Mouse (Mus musculus): ENCODE measurements around the gene Kctd21.

Kctd21 gene

GRCm38 (mm10) chr7:97347464-97347863 lies 15.3 kb downstream of the Kctd21 start:
- no peak for DNase-seq (ENCODE audit: low spot score in 2 of 2)

DNA sequence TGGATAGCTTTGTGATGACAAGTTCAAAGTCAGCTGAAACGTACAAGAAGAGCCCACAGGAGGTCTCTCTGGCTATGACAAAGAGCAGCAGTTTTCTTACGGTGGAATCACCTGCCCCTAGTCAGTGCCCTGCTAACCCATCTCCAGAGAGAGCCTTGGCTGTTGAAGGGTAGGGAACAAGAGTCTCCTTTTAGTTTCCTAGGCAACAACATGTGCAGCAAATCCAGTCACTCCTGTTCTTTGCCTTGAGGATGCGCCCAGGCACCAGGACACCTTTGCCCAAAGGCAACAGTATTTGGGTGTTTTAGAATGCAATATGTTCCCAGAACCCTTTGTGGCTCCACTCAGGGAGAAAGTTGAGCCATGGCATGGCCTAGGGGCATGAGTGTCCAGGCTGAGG lies 16.2 kb downstream of the Kctd21 start:
- DNase-seq (ENCODE audit: low spot score in 2 of 2): no peak

DNA sequence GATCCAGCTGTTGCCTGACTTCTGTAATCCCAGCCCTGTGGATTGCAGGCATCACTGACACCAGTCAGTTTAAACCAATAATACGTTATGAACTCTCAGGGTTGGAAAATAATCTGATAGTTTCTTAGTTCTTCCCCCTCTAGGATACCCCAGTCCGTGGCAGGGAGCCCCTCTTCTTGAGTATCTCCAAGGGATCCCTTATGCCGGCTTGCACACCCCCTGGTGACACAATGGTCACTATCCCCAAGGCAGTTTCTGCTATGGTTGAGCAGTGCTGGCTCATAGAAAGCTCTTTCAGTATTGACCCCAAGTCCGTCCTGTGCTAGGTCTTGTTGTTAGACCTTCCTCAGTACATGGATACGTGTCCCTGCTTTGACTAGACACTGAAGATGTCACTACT lies 16.7 kb downstream of the Kctd21 start:
- no peak for DNase-seq (ENCODE audit: low spot score in 2 of 2)

- DNase-seq (ENCODE audit: low spot score in 2 of 2): no peak
These were observed 17.3 kb downstream of the Kctd21 start for GRCm38 (mm10) chr7:97349438-97349837.

DNA sequence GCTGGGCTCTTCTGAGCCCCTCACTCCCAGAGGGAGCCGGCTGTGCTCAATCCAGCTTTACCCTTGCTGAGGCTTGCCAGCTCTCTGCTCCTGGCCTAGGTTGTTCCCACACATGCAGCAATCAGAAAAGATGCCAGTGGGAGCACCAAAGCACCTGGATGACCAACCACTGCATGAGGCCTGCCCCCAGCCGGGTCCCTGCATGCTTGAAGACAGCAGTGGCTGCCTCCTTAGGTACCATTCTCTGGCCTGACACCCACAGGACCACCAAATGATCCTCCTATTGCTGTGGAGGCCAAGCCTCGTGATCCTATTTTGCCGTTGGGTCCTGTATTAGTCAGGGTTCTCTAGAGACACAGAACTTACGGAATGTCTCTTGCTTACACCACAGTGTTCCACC lies 18.8 kb downstream of the Kctd21 start:
- no peak for DNase-seq (ENCODE audit: low spot score in 2 of 2)

DNA sequence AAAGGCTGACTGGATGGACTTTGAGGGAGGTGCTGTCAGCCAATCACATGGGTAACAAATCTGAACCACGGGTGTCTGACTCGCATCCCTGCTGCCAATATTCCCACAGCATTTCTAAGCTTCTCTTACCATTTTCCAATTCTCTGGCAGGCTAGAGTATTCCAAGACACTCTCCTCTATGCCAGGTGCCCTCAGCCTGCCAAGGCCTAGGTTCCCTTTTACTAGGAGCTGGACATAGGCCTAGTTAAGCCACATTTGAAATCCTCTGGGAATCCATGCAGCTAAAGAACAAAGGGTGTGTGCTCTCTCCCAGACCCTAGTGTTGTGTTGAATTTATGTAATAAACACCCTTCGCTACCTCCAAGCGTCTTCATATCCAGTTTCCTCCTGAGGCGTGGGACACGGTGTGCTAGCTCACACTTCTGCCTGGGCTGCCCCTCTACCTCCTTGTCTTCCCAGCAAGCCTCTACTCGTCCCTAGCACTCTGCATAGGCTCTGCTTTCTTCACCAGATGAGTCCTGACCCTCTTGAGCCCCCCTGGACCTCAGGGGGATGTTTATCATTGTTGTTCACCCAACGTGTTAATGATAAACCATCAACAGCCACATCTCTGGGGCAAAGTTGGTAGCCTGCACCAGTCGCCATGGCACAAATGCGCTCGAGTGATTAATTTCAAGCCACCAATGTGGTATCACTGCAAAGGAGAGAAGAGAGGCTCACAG lies 19.8 kb downstream of the Kctd21 start:
- DNase-seq (ENCODE audit: low spot score in 2 of 2): no peak

- DNase-seq (ENCODE audit: low spot score in 2 of 2): no peak
These were observed 21.2 kb downstream of the Kctd21 start for GRCm38 (mm10) chr7:97353356-97353755.

DNA sequence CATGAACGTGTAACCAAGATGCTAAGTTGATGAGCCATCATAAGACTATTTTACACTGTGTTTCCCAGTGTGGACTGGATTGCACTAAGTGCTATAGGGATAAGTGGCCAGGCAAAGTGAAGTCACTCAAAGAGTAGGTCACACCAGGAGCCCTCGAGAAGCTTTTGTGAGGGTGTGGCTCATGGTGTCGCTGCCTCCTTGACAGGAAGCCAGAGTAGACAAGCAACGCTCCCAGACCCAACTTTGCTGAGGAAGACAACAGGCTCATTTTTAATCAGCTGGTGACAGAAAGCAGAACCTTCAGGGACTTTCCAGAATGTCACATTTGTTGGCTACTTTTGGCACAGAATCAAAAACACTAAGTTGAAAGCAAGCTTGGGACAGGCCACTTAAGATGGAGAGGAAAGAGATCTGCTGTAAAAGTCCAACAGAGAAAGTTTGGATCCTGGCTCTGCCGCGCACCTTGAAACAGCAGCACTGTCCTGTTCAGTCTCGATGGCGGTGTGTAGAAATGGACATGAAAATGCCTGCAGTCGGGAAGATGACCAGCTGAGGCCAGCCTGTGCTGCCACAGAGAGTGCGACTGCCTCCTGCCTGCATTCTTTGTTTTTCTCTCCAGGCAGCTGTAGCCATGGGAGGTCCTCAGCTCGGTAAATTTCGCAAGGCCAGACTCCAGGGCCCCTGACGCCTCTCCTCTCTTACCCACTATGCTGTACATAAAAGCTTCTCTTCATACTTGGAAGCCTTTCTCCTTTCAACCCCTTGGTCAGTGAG lies 23.1 kb downstream of the Kctd21 start:
- no peak for DNase-seq (ENCODE audit: low spot score in 2 of 2)

DNA sequence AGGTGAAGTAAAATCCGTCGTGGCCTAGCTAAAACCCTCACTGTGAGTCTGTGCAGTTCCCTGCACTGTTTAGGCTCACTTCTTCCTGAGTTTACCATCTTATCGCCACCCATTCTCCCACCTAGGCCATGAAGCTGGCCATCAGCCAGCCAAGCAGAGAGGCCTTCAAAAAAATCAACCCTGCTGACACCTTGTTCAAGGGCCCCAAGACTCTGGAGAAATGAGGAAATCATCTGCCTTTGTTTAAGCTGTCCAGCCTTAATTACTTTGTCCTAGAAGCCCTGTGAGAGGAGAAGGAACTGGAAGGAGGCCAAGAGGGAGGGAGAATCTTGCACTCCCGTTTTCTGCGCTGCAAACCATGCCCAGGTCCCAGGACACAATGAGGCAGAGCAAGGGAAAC lies 24.1 kb downstream of the Kctd21 start:
- DNase-seq (ENCODE audit: low spot score in 2 of 2): no peak

GRCm38 (mm10) chr7:97356875-97357276 lies 24.7 kb downstream of the Kctd21 start:
- DNase-seq (ENCODE audit: low spot score in 2 of 2): no peak

GRCm38 (mm10) chr7:97357840-97358239 lies 25.7 kb downstream of the Kctd21 start:
- DNase-seq (ENCODE audit: low spot score in 2 of 2): no peak

DNA sequence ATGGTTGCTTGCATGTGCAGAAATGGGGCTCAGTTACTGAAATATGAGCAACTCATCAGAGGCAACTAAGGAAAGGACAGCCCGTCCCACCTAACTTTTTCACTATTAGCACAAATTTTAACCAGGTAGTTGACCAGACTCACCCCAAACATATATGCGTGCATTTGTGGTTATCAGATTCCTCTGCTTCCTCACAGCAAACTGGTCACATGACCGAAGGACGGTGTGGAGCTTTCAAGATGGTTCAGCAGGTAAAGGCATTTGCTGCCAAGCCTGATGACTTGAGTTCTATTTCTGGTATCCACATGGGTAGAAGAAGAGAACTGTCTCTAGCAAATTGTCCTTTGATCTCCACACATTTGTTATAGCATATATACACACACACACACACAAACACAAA lies 26.2 kb downstream of the Kctd21 start:
- DNase-seq (ENCODE audit: low spot score in 2 of 2): no peak

- DNase-seq (ENCODE audit: low spot score in 2 of 2): no peak
These were observed 28.0 kb downstream of the Kctd21 start for GRCm38 (mm10) chr7:97360166-97360565.

GRCm38 (mm10) chr7:97360955-97361354 lies 28.8 kb downstream of the Kctd21 start:
- no peak for DNase-seq (ENCODE audit: low spot score in 2 of 2)

DNA sequence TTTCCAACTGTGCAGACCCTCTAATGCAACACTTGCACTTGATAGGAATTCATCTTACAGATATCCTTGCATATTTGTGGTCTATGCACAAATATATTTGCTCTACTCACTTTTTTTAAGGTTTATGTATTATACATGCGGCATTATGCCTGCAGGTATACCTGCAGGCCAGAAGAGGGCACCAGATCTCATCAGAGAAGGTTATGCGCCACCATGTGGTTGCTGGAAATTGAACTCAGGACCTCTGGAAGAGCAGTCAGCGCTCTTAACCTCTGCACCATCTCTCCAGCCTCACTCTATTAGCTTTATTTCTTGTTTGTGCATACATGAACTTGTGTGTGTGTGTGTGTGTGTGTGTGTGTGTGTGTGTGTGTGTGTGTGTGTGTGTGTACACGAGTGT lies 29.3 kb downstream of the Kctd21 start:
- DNase-seq (ENCODE audit: low spot score in 2 of 2): no peak

DNA sequence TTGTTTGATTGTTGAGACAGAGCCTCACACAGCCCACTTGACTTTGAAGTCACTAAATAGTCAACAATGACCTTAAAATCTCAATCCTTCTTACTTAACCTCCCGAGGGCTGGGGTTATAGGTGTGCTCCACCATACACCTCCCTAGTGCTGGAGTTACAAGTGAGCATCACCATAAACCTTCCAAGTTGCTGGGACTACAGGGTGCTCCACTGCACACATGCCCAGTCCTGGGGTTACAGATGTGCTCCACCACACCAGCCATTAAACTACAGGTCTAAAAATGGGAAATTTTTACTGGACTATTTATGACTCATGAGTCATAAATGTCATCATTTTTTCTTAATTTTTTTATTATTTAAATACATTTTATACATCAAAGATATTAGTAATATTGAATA lies 33.8 kb downstream of the Kctd21 start:
- no peak for DNase-seq (ENCODE audit: low spot score in 2 of 2)

- DNase-seq (ENCODE audit: low spot score in 2 of 2): no peak
These were observed 43.0 kb downstream of the Kctd21 start for GRCm38 (mm10) chr7:97375101-97375500.

- DNase-seq (ENCODE audit: low spot score in 2 of 2): no peak
These were observed 43.8 kb downstream of the Kctd21 start for GRCm38 (mm10) chr7:97375906-97376305.

DNA sequence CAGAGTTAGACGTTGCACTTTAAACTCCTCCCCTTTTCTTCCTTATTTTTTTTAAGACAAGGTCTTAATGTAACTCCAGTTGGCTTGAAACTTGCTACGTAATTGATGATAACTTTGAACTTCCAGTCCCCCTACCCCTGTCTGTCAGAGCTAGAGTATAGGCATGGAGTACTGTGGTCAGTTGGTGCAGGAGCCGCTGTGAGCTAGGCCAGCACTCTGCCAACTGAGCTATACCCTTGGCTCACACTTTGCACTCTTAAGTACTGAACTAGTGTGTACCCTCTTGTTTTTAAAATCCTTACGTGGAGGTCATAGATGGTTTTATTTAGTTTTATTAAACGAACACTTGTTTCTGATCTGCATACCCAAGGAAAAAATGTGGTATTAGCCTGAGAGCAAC lies 47.2 kb downstream of the Kctd21 start:
- no peak for DNase-seq (ENCODE audit: low spot score in 2 of 2)

DNA sequence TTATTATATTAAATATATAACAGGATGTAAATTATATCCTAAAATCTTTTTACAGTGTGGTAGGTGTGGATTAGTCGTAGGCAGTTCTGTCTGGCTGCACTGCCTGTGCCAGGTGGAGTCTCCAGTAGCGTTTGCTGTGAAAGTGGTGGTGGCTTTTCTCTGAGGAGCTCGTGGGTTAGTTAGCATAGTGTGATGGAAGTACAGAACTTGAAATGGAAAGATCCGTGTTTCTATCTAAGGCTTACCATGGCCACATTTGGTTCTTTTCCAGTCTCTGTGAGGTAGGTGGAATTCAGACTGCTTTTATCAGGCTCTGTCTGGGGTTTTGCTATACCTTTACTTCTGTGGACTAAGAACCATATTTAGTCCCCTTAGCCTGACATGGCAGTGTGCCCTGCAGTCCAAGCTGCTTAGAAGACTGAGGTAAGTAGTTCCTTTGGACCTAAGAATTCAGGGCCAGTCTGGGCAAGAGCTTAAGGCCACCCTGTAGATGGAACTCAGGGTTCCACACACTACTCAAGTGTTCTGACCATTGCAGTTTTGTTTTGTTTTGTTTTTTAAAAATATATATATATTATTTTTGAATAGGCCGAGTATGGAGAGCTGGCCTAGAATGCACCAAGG lies 48.5 kb downstream of the Kctd21 start:
- no peak for DNase-seq (ENCODE audit: low spot score in 2 of 2)

DNA sequence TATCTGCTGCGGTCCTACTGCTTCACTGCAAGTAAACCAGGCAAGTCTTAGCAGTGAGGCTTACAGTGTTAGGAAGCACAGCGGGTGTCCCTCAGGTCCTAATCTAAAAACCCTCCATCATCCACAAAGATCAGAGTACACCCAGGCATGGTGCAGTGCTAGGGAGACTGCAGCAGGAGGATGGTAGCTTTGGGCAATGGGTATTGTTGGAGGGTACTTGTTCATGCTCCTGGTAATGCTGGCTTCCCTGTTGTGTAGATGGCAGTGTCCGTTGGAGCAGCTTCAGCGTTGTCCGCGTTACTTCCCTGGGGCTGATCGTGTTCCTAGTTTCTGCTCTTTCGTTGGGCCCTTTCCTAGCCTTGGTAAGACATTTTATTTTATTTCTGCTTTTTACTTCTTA lies 50.5 kb downstream of the Kctd21 start:
- DNase-seq (ENCODE audit: low spot score in 2 of 2): no peak

DNA sequence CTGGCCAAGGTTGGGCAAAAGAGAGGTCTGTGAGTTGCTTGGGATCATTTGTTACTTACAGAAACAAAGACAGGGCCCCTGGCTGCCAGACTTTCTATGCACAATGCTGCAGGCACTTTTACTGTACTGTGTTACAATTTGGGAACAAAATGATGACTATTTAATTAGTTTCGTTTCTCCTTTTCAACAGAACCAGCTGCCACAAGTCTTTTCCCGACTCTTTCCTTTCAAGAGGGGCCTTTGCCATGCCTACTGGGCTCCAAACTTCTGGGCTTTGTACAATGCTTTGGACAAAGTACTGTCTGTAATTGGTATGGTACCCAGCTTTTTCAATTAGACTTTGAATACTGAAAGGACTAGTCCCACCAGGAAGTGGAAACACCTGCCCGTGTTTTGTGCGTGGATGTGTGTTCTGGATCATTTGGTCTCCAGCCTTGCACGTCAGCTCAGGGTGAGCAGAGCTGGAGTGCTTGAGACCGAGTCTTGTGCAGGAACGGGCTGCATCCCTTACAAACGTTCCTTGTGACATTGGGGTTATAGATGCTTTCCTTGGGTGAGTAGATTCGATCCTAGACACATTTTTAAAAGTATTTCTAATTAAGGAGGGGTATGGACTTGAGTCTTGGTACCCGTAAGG lies 51.5 kb downstream of the Kctd21 start:
- no peak for DNase-seq (ENCODE audit: low spot score in 2 of 2)
